Mouse (Mus musculus) kidney, embryonic 15.5 days (tissue): ENCODE data around the gene Kremen1. TPM values are rescaled to one million over a fixed set of nuclear protein-coding genes. Genes with fewer than 3 reads are reported as not detected.
A peak's percentile ranks its signal among the peaks of the same experiment; 100 is the strongest.

ENCODE experiments used
- ATAC-seq: fragments of 200-750 bp; cut with Nextera tagmentation; replicated peaks from 2 replicates; pipeline ENCODE4 v1.8.0; 2017; ENCODE audit warnings: moderate TSS enrichment; ENCODE audit not compliant: low FRiP score
- H3K27ac ChIP-seq: fragments of 300-500 bp; sonication (generic); 2 replicates; pipeline ENCODE4 v1.5.1; 2015; ENCODE audit warnings: mild to moderate bottlenecking, inconsistent platforms
- H3K27me3 ChIP-seq: fragments of 300-500 bp; sonication (generic); 2 replicates; pipeline ENCODE4 v1.6.1; 2015; ENCODE audit warnings: inconsistent platforms
- H3K36me3 ChIP-seq: fragments of 300-500 bp; sonication (generic); 2 replicates; pipeline ENCODE4 v1.6.1; 2015; ENCODE audit warnings: inconsistent platforms
- H3K4me1 ChIP-seq: fragments of 300-500 bp; sonication (generic); 2 replicates; pipeline ENCODE4 v1.6.1; 2015; ENCODE audit warnings: inconsistent platforms
- H3K4me2 ChIP-seq: fragments of 300-500 bp; sonication (generic); 2 replicates; pipeline ENCODE4 v1.6.1; 2015; ENCODE audit warnings: moderate library complexity, mild to moderate bottlenecking, inconsistent platforms
- H3K4me3 ChIP-seq: fragments of 300-500 bp; sonication (generic); replicated peaks from 2 replicates; pipeline ENCODE4 v1.5.1; 2015; ENCODE audit warnings: mild to moderate bottlenecking, inconsistent platforms
- H3K9ac ChIP-seq: fragments of 300-500 bp; sonication (generic); 2 replicates; pipeline ENCODE4 v1.6.1; 2015; ENCODE audit warnings: mild to moderate bottlenecking, inconsistent platforms
- H3K9me3 ChIP-seq: fragments of 300-500 bp; sonication (generic); replicated peaks from 2 replicates; pipeline ENCODE4 v1.6.1; 2016; ENCODE audit warnings: inconsistent platforms
- WGBS: fragments of 180-500 bp; shearing (Covaris S2); methylation state at CpG from one replicate; pipeline ENCODE4 v1.1.7; 2015; ENCODE audit warnings: mixed read lengths; 5-methylcytosine and 5-hydroxymethylcytosine counted together
- polyA plus RNA-seq: library from polyadenylated mRNA; unstranded; fragments of >200 nt; fragmentation: Nextera tagmentation; extraction: Ambion mirVana; gene quantifications from 2 replicates; pipeline ENCODE4 v1.2.1, GENCODE M21; 2015

Gene Kremen1
- polyA plus RNA-seq, 1 experiment from 2014 or later, result 22.9 TPM

- Histone ChIP-seq H3K4me3 (no peak overlapping the region), H3K9ac (no peak overlapping the region), H3K36me3 (peaks cover 94% of the 10 kb centered on the region), H3K27me3 (no peaks in the 10 kb centered on the region), H3K27ac (no peak overlapping the region), H3K9me3 (no peaks in the 10 kb centered on the region), H3K4me1 (no peaks in the 10 kb centered on the region; the same call in 1 of the 2 replicates), H3K4me2 (no peak overlapping the region)
- 93% methylated on average over 2 of the region's 2 CpGs for WGBS
- ATAC-seq, result no peak
Observed at GRCm38 (mm10) chr11:5283987-5284386, 22.6 kb upstream of the Kremen1 start.

GRCm38 (mm10) chr11:5280932-5281331, 19.6 kb upstream of the Kremen1 start:
- Histone ChIP-seq H3K9me3 (no peaks in the 10 kb centered on the region), H3K4me3 (no peak overlapping the region), H3K4me2 (no peak overlapping the region), H3K36me3 (peaks cover 64% of the 10 kb centered on the region), H3K4me1 (peaks cover 3% of the 10 kb centered on the region; the same call in 1 of the 2 replicates), H3K9ac (no peak overlapping the region), H3K27me3 (no peaks in the 10 kb centered on the region), H3K27ac (no peak overlapping the region)
- ATAC-seq, result no peak
- 94% methylated on average over 7 of the region's 7 CpGs for WGBS

- Histone ChIP-seq H3K4me1 (peaks cover 3% of the 10 kb centered on the region; the same call in 1 of the 2 replicates), H3K9ac (no peak overlapping the region), H3K4me3 (no peak overlapping the region), H3K27me3 (no peaks in the 10 kb centered on the region), H3K4me2 (no peak overlapping the region), H3K9me3 (no peaks in the 10 kb centered on the region), H3K36me3 (peaks cover 40% of the 10 kb centered on the region), H3K27ac (no peak overlapping the region)
- WGBS, result 65% methylated on average over 2 of the region's 2 CpGs
- no peak for ATAC-seq
Observed at GRCm38 (mm10) chr11:5278463-5278862, 17.1 kb upstream of the Kremen1 start.

GRCm38 (mm10) chr11:5277307-5277971, 16.1 kb upstream of the Kremen1 start:
- Histone ChIP-seq H3K4me2 (no peak overlapping the region), H3K9ac (no peak overlapping the region), H3K27me3 (no peaks in the 10 kb centered on the region), H3K9me3 (no peaks in the 10 kb centered on the region), H3K4me3 (no peak overlapping the region), H3K4me1 (peaks cover 8% of the 10 kb centered on the region), H3K27ac (no peak overlapping the region), H3K36me3 (peaks cover 29% of the 10 kb centered on the region)
- WGBS, result 76% methylated on average over 5 of the region's 5 CpGs
- no peak for ATAC-seq

- peaks cover 7% of the 10 kb centered on the region for H3K36me3 ChIP-seq
- no peak overlapping the region for H3K4me2 ChIP-seq
- H3K9me3 ChIP-seq, result no peaks in the 10 kb centered on the region
- peaks cover 20% of the 10 kb centered on the region for H3K4me1 ChIP-seq
- no peak overlapping the region for H3K9ac ChIP-seq
- no peaks in the 10 kb centered on the region for H3K27me3 ChIP-seq
- 74% methylated on average over 4 of the region's 4 CpGs for WGBS
- H3K4me3 ChIP-seq, result no peak overlapping the region
- H3K27ac ChIP-seq, result no peak overlapping the region
- ATAC-seq, result no peak
Observed at GRCm38 (mm10) chr11:5275216-5275615, 13.9 kb upstream of the Kremen1 start.

GRCm38 (mm10) chr11:5272536-5273234, 11.3 kb upstream of the Kremen1 start:
- Histone ChIP-seq H3K4me3 (no peak overlapping the region), H3K4me2 (no peak overlapping the region), H3K27ac (no peak overlapping the region), H3K27me3 (no peaks in the 10 kb centered on the region), H3K9ac (no peak overlapping the region), H3K9me3 (no peaks in the 10 kb centered on the region), H3K4me1 (peaks cover 17% of the 10 kb centered on the region), H3K36me3 (no peaks in the 10 kb centered on the region)
- no peak for ATAC-seq
- 74% methylated on average over 9 of the region's 9 CpGs for WGBS

- Histone ChIP-seq H3K27ac (peak overlapping the region; percentile 49; the same call in 1 of the 2 replicates), H3K27me3 (no peaks in the 10 kb centered on the region), H3K9ac (no peak overlapping the region), H3K9me3 (no peaks in the 10 kb centered on the region), H3K4me3 (no peak overlapping the region), H3K36me3 (no peaks in the 10 kb centered on the region), H3K4me2 (no peak overlapping the region), H3K4me1 (peaks cover 22% of the 10 kb centered on the region)
- no peak for ATAC-seq
- 67% methylated on average over 4 of the region's 4 CpGs for WGBS
Observed at GRCm38 (mm10) chr11:5272066-5272360, 10.7 kb upstream of the Kremen1 start.

GRCm38 (mm10) chr11:5271274-5272065, 10.1 kb upstream of the Kremen1 start:
- Histone ChIP-seq H3K27me3 (no peaks in the 10 kb centered on the region), H3K4me2 (no peak overlapping the region), H3K9ac (no peak overlapping the region), H3K36me3 (no peaks in the 10 kb centered on the region), H3K4me1 (peaks cover 22% of the 10 kb centered on the region), H3K9me3 (no peaks in the 10 kb centered on the region), H3K4me3 (no peak overlapping the region), H3K27ac (peak overlapping the region; percentile 49)
- no peak for ATAC-seq
- 33% methylated on average over 9 of the region's 9 CpGs for WGBS

- Histone ChIP-seq H3K4me2 (no peak overlapping the region), H3K9me3 (no peaks in the 10 kb centered on the region), H3K4me3 (no peak overlapping the region), H3K27ac (no peak overlapping the region), H3K27me3 (no peaks in the 10 kb centered on the region), H3K9ac (no peak overlapping the region), H3K36me3 (no peaks in the 10 kb centered on the region), H3K4me1 (peaks cover 22% of the 10 kb centered on the region)
- WGBS, result 92% methylated on average over 8 of the region's 8 CpGs
- no peak for ATAC-seq
Observed at GRCm38 (mm10) chr11:5269846-5270461, 8.6 kb upstream of the Kremen1 start.

GRCm38 (mm10) chr11:5265764-5266163, 4.4 kb upstream of the Kremen1 start:
- no peaks in the 10 kb centered on the region for H3K27me3 ChIP-seq
- no peak overlapping the region for H3K27ac ChIP-seq
- no peaks in the 10 kb centered on the region for H3K36me3 ChIP-seq
- 79% methylated on average over 8 of the region's 8 CpGs for WGBS
- H3K4me1 ChIP-seq, result peaks cover 17% of the 10 kb centered on the region
- no peak for ATAC-seq
- H3K4me3 ChIP-seq, result no peak overlapping the region
- H3K9ac ChIP-seq, result no peak overlapping the region
- H3K4me2 ChIP-seq, result no peak overlapping the region
- H3K9me3 ChIP-seq, result no peaks in the 10 kb centered on the region

GRCm38 (mm10) chr11:5263078-5263730, 1.8 kb upstream of the Kremen1 start:
- H3K9me3 ChIP-seq, result no peaks in the 10 kb centered on the region
- 57% methylated on average over 26 of the region's 26 CpGs for WGBS
- no peak overlapping the region for H3K4me3 ChIP-seq
- no peak for ATAC-seq
- H3K4me1 ChIP-seq, result peaks cover 30% of the 10 kb centered on the region
- no peaks in the 10 kb centered on the region for H3K36me3 ChIP-seq
- no peak overlapping the region for H3K9ac ChIP-seq
- H3K4me2 ChIP-seq, result no peak overlapping the region
- H3K27me3 ChIP-seq, result no peaks in the 10 kb centered on the region
- H3K27ac ChIP-seq, result no peak overlapping the region
